Mouse (Mus musculus) kidney, embryonic 16.5 days (tissue): Measurements from ENCODE around the gene Nid2. TPM values are rescaled to one million over a fixed set of nuclear protein-coding genes. Genes with fewer than 3 reads are reported as not detected.
A peak's percentile ranks its signal among the peaks of the same experiment; 100 is the strongest.

Source experiments
- ATAC-seq: fragments of 200-750 bp; cut with Nextera tagmentation; 2 replicates; pipeline ENCODE4 v1.8.0; 2017; ENCODE audit warnings: moderate TSS enrichment; ENCODE audit not compliant: low FRiP score, low TSS enrichment
- H3K27ac ChIP-seq: fragments of 300-500 bp; sonication (generic); 2 replicates; pipeline ENCODE4 v1.5.1; 2014; ENCODE audit warnings: low read length
- H3K27me3 ChIP-seq: fragments of 300-500 bp; sonication (generic); 2 replicates; pipeline ENCODE4 v1.6.1; 2014; ENCODE audit warnings: low read length, control low read depth, mixed read lengths; ENCODE audit not compliant: insufficient read depth
- H3K36me3 ChIP-seq: fragments of 300-500 bp; sonication (generic); 2 replicates; pipeline ENCODE4 v1.6.1; 2014; ENCODE audit warnings: low read length, control low read depth, mixed read lengths; ENCODE audit not compliant: insufficient read depth
- H3K4me1 ChIP-seq: fragments of 300-500 bp; sonication (generic); 2 replicates; pipeline ENCODE4 v1.6.1; 2014; ENCODE audit warnings: low read length, control low read depth, mixed read lengths; ENCODE audit not compliant: insufficient read depth
- H3K4me2 ChIP-seq: fragments of 300-500 bp; sonication (generic); replicated peaks from 2 replicates; pipeline ENCODE4 v1.6.1; 2014; ENCODE audit warnings: low read depth, low read length
- H3K4me3 ChIP-seq: fragments of 300-500 bp; sonication (generic); 2 replicates; pipeline ENCODE4 v1.5.1; 2014; ENCODE audit warnings: mild to moderate bottlenecking, low read length
- H3K9ac ChIP-seq: fragments of 300-500 bp; sonication (generic); replicated peaks from 2 replicates; pipeline ENCODE4 v1.6.1; 2014; ENCODE audit warnings: low read length
- H3K9me3 ChIP-seq: fragments of 300-500 bp; sonication (generic); 2 replicates; pipeline ENCODE4 v1.6.1; 2016; ENCODE audit warnings: low read length, control low read depth
- WGBS: fragments of 180-500 bp; shearing (Covaris S2); extraction: QIAGEN DNeasy Blood & Tissue Kit; methylation state at CpG from one replicate; pipeline ENCODE4 v1.1.7; 2014; 5-methylcytosine and 5-hydroxymethylcytosine counted together
- polyA plus RNA-seq: library from polyadenylated mRNA; unstranded; fragments of >200 nt; fragmentation: Nextera tagmentation; extraction: Ambion mirVana; gene quantifications from 2 replicates; pipeline ENCODE4 v1.2.1, GENCODE M21; 2015

The Nid2 gene
- polyA plus RNA-seq, 1 experiment from 2014 or later, result 147 TPM

GRCm38 (mm10) chr14:19719077-19719476, 32.0 kb upstream of the Nid2 start:
- no peaks in the 10 kb centered on the region for H3K27me3 ChIP-seq
- no peaks in the 10 kb centered on the region; the same call in 1 of the 2 replicates for H3K4me1 ChIP-seq
- H3K36me3 ChIP-seq, result no peaks in the 10 kb centered on the region
- no peaks in the 10 kb centered on the region for H3K9me3 ChIP-seq
- no peak overlapping the region for H3K4me2 ChIP-seq
- 79% methylated on average over 3 of the region's 3 CpGs for WGBS
- no peak overlapping the region for H3K9ac ChIP-seq
- no peak for ATAC-seq
- no peak overlapping the region for H3K4me3 ChIP-seq
- H3K27ac ChIP-seq, result no peak overlapping the region

- no peaks in the 10 kb centered on the region for H3K27me3 ChIP-seq
- no peak overlapping the region for H3K9ac ChIP-seq
- no peak overlapping the region for H3K4me2 ChIP-seq
- no peaks in the 10 kb centered on the region; the same call in 1 of the 2 replicates for H3K4me1 ChIP-seq
- H3K9me3 ChIP-seq, result no peaks in the 10 kb centered on the region
- 81% methylated on average over 2 of the region's 2 CpGs for WGBS
- no peak overlapping the region for H3K27ac ChIP-seq
- ATAC-seq, result no peak
- H3K4me3 ChIP-seq, result no peak overlapping the region
- no peaks in the 10 kb centered on the region for H3K36me3 ChIP-seq
Measured at GRCm38 (mm10) chr14:19720044-19720611, 30.9 kb upstream of the Nid2 start.

DNA sequence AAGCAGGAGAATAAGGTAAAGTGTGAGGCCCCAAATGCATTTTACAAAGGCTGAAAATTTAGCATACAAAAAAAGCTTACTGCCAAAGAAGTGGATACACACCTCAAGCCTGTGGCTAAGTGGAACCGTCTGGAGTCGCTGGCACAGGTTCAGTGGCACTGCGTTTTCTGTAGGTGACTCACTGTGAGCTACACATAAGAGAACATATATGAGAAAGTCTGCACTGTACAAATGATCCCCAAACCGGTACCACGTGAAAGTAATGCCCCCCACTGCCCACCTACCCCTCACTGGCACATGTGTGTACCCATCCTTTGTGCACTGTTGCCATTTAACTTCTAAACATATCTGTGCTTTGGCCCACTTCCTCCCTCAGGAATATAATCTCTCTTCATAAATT, 22.8 kb upstream of the Nid2 start:
- 87% methylated on average over 5 of the region's 5 CpGs for WGBS
- no peaks in the 10 kb centered on the region for H3K4me1 ChIP-seq
- no peak overlapping the region for H3K9ac ChIP-seq
- no peaks in the 10 kb centered on the region for H3K27me3 ChIP-seq
- H3K27ac ChIP-seq, result no peak overlapping the region
- H3K4me3 ChIP-seq, result no peak overlapping the region
- no peak for ATAC-seq
- no peak overlapping the region for H3K4me2 ChIP-seq
- H3K9me3 ChIP-seq, result no peaks in the 10 kb centered on the region
- no peaks in the 10 kb centered on the region for H3K36me3 ChIP-seq

DNA sequence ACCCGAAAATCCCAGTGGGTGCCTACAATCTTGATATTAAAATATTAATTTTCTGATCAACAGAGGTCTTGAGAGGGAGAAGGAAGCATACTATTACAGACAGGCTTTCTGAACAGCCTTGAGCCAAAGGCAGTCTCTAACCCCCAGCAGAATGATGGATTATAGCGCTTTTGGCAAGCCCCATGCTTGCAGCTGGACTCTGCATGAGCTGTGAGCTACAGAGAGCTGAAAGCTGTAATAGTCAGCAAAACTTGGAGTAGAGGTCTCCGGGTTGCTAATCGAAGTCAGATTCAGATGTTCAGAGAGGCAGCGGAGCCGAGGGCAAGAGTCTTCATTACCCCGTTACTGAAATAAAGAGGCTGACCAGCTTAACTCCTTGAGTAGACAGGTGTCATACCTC, 22.3 kb upstream of the Nid2 start:
- Histone ChIP-seq H3K9me3 (no peaks in the 10 kb centered on the region), H3K36me3 (no peaks in the 10 kb centered on the region), H3K4me2 (no peak overlapping the region), H3K27me3 (no peaks in the 10 kb centered on the region), H3K9ac (no peak overlapping the region), H3K4me3 (no peak overlapping the region), H3K4me1 (no peaks in the 10 kb centered on the region), H3K27ac (no peak overlapping the region; the same call in 1 of the 2 replicates)
- ATAC-seq, result peak; percentile 78; the same call in 1 of the 2 replicates
- 53% methylated on average over 7 of the region's 7 CpGs for WGBS

GRCm38 (mm10) chr14:19732097-19732496, 19.0 kb upstream of the Nid2 start:
- Histone ChIP-seq H3K36me3 (no peaks in the 10 kb centered on the region), H3K27me3 (0 out of 2 replicates have a peak, but pooled peaks cover 3% of the 10 kb centered on the region), H3K27ac (no peak overlapping the region), H3K9ac (no peak overlapping the region), H3K4me1 (no peaks in the 10 kb centered on the region), H3K9me3 (no peaks in the 10 kb centered on the region), H3K4me2 (no peak overlapping the region), H3K4me3 (no peak overlapping the region)
- no peak for ATAC-seq
- 79% methylated on average over 2 of the region's 2 CpGs for WGBS

GRCm38 (mm10) chr14:19733490-19734282, 17.4 kb upstream of the Nid2 start:
- 0 out of 2 replicates have a peak, but pooled peaks cover 3% of the 10 kb centered on the region for H3K27me3 ChIP-seq
- H3K27ac ChIP-seq, result peak overlapping the region; percentile 58
- H3K36me3 ChIP-seq, result no peaks in the 10 kb centered on the region
- no peak overlapping the region for H3K4me2 ChIP-seq
- H3K4me1 ChIP-seq, result peaks cover 13% of the 10 kb centered on the region
- no peak overlapping the region for H3K9ac ChIP-seq
- 57% methylated on average over 4 of the region's 4 CpGs for WGBS
- H3K9me3 ChIP-seq, result no peaks in the 10 kb centered on the region
- H3K4me3 ChIP-seq, result no peak overlapping the region
- peak; percentile 68 for ATAC-seq

GRCm38 (mm10) chr14:19735303-19735702, 15.8 kb upstream of the Nid2 start:
- H3K4me3 ChIP-seq, result no peak overlapping the region
- H3K27me3 ChIP-seq, result 0 out of 2 replicates have a peak, but pooled peaks cover 3% of the 10 kb centered on the region
- H3K9ac ChIP-seq, result no peak overlapping the region
- H3K9me3 ChIP-seq, result no peaks in the 10 kb centered on the region
- 59% methylated on average over 6 of the region's 6 CpGs for WGBS
- H3K4me1 ChIP-seq, result peaks cover 27% of the 10 kb centered on the region
- ATAC-seq, result no peak
- H3K36me3 ChIP-seq, result no peaks in the 10 kb centered on the region
- no peak overlapping the region for H3K27ac ChIP-seq
- no peak overlapping the region for H3K4me2 ChIP-seq

- H3K27me3 ChIP-seq, result 0 out of 2 replicates have a peak, but pooled peaks cover 3% of the 10 kb centered on the region
- peak overlapping the region; percentile 86 for H3K27ac ChIP-seq
- no peak overlapping the region for H3K9ac ChIP-seq
- ATAC-seq, result no peak
- no peaks in the 10 kb centered on the region for H3K9me3 ChIP-seq
- no peak overlapping the region for H3K4me3 ChIP-seq
- H3K4me2 ChIP-seq, result no peak overlapping the region
- H3K36me3 ChIP-seq, result no peaks in the 10 kb centered on the region
- H3K4me1 ChIP-seq, result peaks cover 28% of the 10 kb centered on the region
Measured at GRCm38 (mm10) chr14:19737568-19737967, 13.5 kb upstream of the Nid2 start.

DNA sequence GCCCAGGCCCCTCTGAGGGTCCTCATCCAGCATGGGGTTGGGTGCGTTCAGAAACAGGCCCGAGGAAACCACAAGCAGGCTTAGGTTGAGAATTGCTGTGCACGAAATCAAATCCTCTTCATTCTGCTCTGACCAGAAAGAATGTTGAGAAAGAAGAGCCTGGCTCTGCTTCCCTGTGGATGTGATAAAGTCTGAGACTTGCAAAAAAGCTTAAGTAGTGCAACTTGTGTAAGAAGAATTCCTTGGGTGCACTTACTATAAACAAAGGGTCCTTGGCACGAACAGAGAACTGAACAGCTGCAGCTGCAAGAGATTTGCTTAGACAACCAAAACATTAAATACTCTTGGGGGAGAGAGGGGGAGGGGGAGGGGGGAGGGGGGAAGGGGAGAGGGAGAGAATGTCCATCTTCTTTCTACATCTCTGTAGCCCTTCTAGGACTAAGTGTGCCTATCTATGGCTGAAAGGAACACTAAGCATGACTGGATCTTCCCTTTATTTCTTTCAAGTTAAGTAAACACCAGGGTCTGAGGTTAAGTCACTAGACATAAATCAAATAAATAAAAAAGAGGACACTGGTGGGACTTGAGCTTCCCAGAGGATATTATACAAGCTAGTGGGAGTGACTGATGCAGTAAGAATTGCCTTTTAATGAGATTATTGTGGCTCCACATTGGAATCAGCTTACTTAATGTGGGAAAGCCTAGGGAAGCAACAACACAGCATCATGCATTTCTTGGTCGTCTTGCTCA, 12.8 kb upstream of the Nid2 start:
- peaks cover 28% of the 10 kb centered on the region for H3K4me1 ChIP-seq
- ATAC-seq, result peak; percentile 92
- no peaks in the 10 kb centered on the region for H3K9me3 ChIP-seq
- WGBS, result 23% methylated on average over 5 of the region's 5 CpGs
- H3K4me3 ChIP-seq, result no peak overlapping the region
- H3K27me3 ChIP-seq, result 0 out of 2 replicates have a peak, but pooled peaks cover 3% of the 10 kb centered on the region
- no peak overlapping the region for H3K9ac ChIP-seq
- H3K36me3 ChIP-seq, result no peaks in the 10 kb centered on the region
- H3K4me2 ChIP-seq, result no peak overlapping the region
- peak overlapping the region; percentile 86 for H3K27ac ChIP-seq
